Mouse (Mus musculus) MEL (cell line): ENCODE measurements around the gene Tcea3. TPM values are rescaled to one million over a fixed set of nuclear protein-coding genes. Genes with fewer than 3 reads are reported as not detected.

Source experiments
- DNase-seq: peaks from one replicate; pipeline ENCODE4 v3.0.0; 2011; ENCODE audit warnings: low read depth, low spot score
- H3K27ac ChIP-seq: 2 replicates; pipeline ENCODE4 v1.5.1; 2012; ENCODE audit warnings: low read depth, mild to moderate bottlenecking, control low read depth, low read length, moderate library complexity; ENCODE audit not compliant: control insufficient read depth
- H3K27me3 ChIP-seq, 2 experiments: fragments of 150-350 bp in 1 of 2; sonication (generic) in 1 of 2; 2 replicates each; pipeline ENCODE4 v1.6.1; 2012; ENCODE audit warnings: low read length in 2 of 2, mild to moderate bottlenecking in 2 of 2, improper control_type of control experiment in 1 of 2, moderate library complexity in 1 of 2; ENCODE audit not compliant: insufficient read depth in 2 of 2, control insufficient read depth in 1 of 2
- H3K36me3 ChIP-seq, 2 experiments: 2 replicates each; pipeline ENCODE4 v1.6.1; 2012 to 2014; ENCODE audit warnings: low read length in 2 of 2, improper control_type of control experiment in 1 of 2, inconsistent platforms in 1 of 2, mild to moderate bottlenecking in 1 of 2; ENCODE audit not compliant: insufficient read depth in 2 of 2, control insufficient read depth in 1 of 2
- H3K4me1 ChIP-seq, 2 experiments: fragments of 150-350 bp in 1 of 2; sonication (generic) in 1 of 2; 2 replicates each; pipeline ENCODE4 v1.6.1; 2012; ENCODE audit warnings: low read length in 2 of 2, improper control_type of control experiment in 1 of 2, mild to moderate bottlenecking in 1 of 2; ENCODE audit not compliant: insufficient read depth in 2 of 2, control insufficient read depth in 1 of 2
- H3K4me3 ChIP-seq, 2 experiments: fragments of 150-350 bp in 1 of 2; sonication (generic) in 1 of 2; 2 replicates each; pipeline ENCODE4 v1.5.1; 2012; ENCODE audit warnings: low read depth in 2 of 2, low read length in 2 of 2, mild to moderate bottlenecking in 2 of 2, moderate library complexity in 2 of 2, control low read depth in 1 of 2, improper control_type of control experiment in 1 of 2; ENCODE audit not compliant: control insufficient read depth in 1 of 2, insufficient read depth in 1 of 2
- H3K79me2 ChIP-seq: 2 replicates; pipeline ENCODE4 v1.6.1; 2012; ENCODE audit warnings: mild to moderate bottlenecking, low read length, moderate library complexity; ENCODE audit not compliant: control insufficient read depth, poor library complexity, insufficient read depth
- H3K9ac ChIP-seq: 2 replicates; pipeline ENCODE4 v1.6.1; 2012; ENCODE audit warnings: low read depth, mild to moderate bottlenecking, control low read depth, low read length, moderate library complexity; ENCODE audit not compliant: control insufficient read depth, poor library complexity, severe bottlenecking
- H3K9me3 ChIP-seq: fragments of 150-350 bp; sonication (generic); replicated peaks from 2 replicates; pipeline ENCODE4 v1.6.1; 2012; ENCODE audit warnings: mild to moderate bottlenecking, low read length, improper control_type of control experiment, moderate library complexity; ENCODE audit not compliant: insufficient read depth
- CHD1 ChIP-seq: IDR thresholded peaks from 2 replicates; pipeline ENCODE4 v1.6.1; 2012; ENCODE audit warnings: low read depth, mild to moderate bottlenecking, inconsistent platforms, low read length, improper control_type of control experiment
- CHD2 ChIP-seq: IDR thresholded peaks from 2 replicates; pipeline ENCODE4 v1.6.1; 2011; ENCODE audit warnings: low read length, improper control_type of control experiment
- E2F4 ChIP-seq: IDR thresholded peaks from 2 replicates; pipeline ENCODE4 v1.6.1; 2011; ENCODE audit warnings: low read depth, low read length, improper control_type of control experiment, borderline replicate concordance
- ELF1 ChIP-seq: IDR thresholded peaks from 2 replicates; pipeline ENCODE4 v1.6.1; 2014; ENCODE audit warnings: low read depth, mild to moderate bottlenecking, inconsistent platforms, low read length, improper control_type of control experiment, moderate library complexity
- EP300 ChIP-seq, 2 experiments: IDR thresholded peaks; 2 replicates each; pipeline ENCODE4 v1.6.1; 2011; ENCODE audit warnings: improper control_type of control experiment in 2 of 2, low read length in 2 of 2, low read depth in 1 of 2, mild to moderate bottlenecking in 1 of 2
- ETS1 ChIP-seq: IDR thresholded peaks from 2 replicates; pipeline ENCODE4 v1.6.1; 2012; ENCODE audit warnings: low read depth, mild to moderate bottlenecking, inconsistent platforms, low read length, improper control_type of control experiment, moderate library complexity
- GATA1 ChIP-seq: IDR thresholded peaks from 2 replicates; pipeline ENCODE4 v1.6.1; 2011; ENCODE audit warnings: low read depth, low read length, improper control_type of control experiment
- MAFK ChIP-seq: IDR thresholded peaks from 2 replicates; pipeline ENCODE4 v1.6.1; 2011; ENCODE audit warnings: low read depth, mild to moderate bottlenecking, low read length, improper control_type of control experiment, borderline replicate concordance
- MAZ ChIP-seq: IDR thresholded peaks from 2 replicates; pipeline ENCODE4 v1.6.1; 2012; ENCODE audit warnings: low read depth, mild to moderate bottlenecking, inconsistent platforms, low read length, improper control_type of control experiment
- MYB ChIP-seq: IDR thresholded peaks from 2 replicates; pipeline ENCODE4 v1.6.1; 2011; ENCODE audit warnings: mild to moderate bottlenecking, low read depth, low read length, improper control_type of control experiment
- MYC ChIP-seq: IDR thresholded peaks from 2 replicates; pipeline ENCODE4 v1.6.1; 2011; ENCODE audit warnings: low read depth, mild to moderate bottlenecking, low read length, improper control_type of control experiment, moderate library complexity
- POLR2AphosphoS2 ChIP-seq: IDR thresholded peaks from 2 replicates; pipeline ENCODE4 v1.6.1; 2011; ENCODE audit warnings: low read length, improper control_type of control experiment
- RAD21 ChIP-seq: IDR thresholded peaks from 2 replicates; pipeline ENCODE4 v1.6.1; 2011; ENCODE audit warnings: mild to moderate bottlenecking, low read depth, low read length, improper control_type of control experiment
- RCOR1 ChIP-seq: IDR thresholded peaks from 2 replicates; pipeline ENCODE4 v1.6.1; 2012; ENCODE audit warnings: low read depth, mild to moderate bottlenecking, inconsistent platforms, low read length, improper control_type of control experiment
- SIN3A ChIP-seq: IDR thresholded peaks from 2 replicates; pipeline ENCODE4 v1.6.1; 2012; ENCODE audit warnings: low read length, improper control_type of control experiment, inconsistent platforms
- SMC3 ChIP-seq: IDR thresholded peaks from 2 replicates; pipeline ENCODE4 v1.6.1; 2011; ENCODE audit warnings: low read depth, low read length, improper control_type of control experiment
- TBP ChIP-seq: IDR thresholded peaks from 2 replicates; pipeline ENCODE4 v1.8.0; 2011; ENCODE audit warnings: low read depth, low read length, improper control_type of control experiment
- TCF12 ChIP-seq: IDR thresholded peaks from 2 replicates; pipeline ENCODE4 v1.6.1; 2014; ENCODE audit warnings: low read depth, mild to moderate bottlenecking, inconsistent platforms, low read length, improper control_type of control experiment, moderate library complexity
- USF1 ChIP-seq: IDR thresholded peaks from 2 replicates; pipeline ENCODE4 v1.6.1; 2014; ENCODE audit warnings: low read depth, mild to moderate bottlenecking, inconsistent platforms, low read length, improper control_type of control experiment, moderate library complexity
- USF2 ChIP-seq, 2 experiments: IDR thresholded peaks; 2 replicates each; pipeline ENCODE4 v1.6.1; 2011 to 2012; ENCODE audit warnings: improper control_type of control experiment in 2 of 2, low read length in 2 of 2, borderline replicate concordance in 1 of 2, inconsistent platforms in 1 of 2, low read depth in 1 of 2, mild to moderate bottlenecking in 1 of 2; ENCODE audit not compliant: insufficient read depth in 1 of 2
- ZKSCAN1 ChIP-seq: IDR thresholded peaks from 2 replicates; pipeline ENCODE4 v1.6.1; 2012; ENCODE audit warnings: low read depth, mild to moderate bottlenecking, inconsistent platforms, low read length, improper control_type of control experiment, moderate library complexity
- ZMIZ1 ChIP-seq: IDR thresholded peaks from 2 replicates; pipeline ENCODE4 v1.6.1; 2012; ENCODE audit warnings: low read depth, mild to moderate bottlenecking, inconsistent platforms, low read length, improper control_type of control experiment, moderate library complexity
- polyA plus RNA-seq, 2 experiments: library from polyadenylated mRNA; stranded (reverse) in 1 of 2; unstranded in 1 of 2; fragments of >175 nt in 1 of 2; fragments of >200 nt in 1 of 2; gene quantifications; 2 replicates each; pipeline versions ENCODE4 v1.2.1 to v1.2.4; 2012; ENCODE audit warnings: low replicate concordance in 2 of 2, low read depth in 1 of 2; ENCODE audit not compliant: insufficient read length in 2 of 2, insufficient read depth in 1 of 2, missing spikeins in 1 of 2
- total RNA-seq: library from RNA; depleted of rRNA; stranded (reverse); fragments of 300-350 nt; gene quantifications from 2 replicates; pipeline ENCODE4 v1.2.3, GENCODE M21; 2012

Tcea3 gene
- total and polyA plus RNA-seq, 3 experiments, result not detected

GRCm38 (mm10) chr4:136242065-136242703 lies 5.3 kb upstream of the Tcea3 start (continued):
- TF ChIP-seq ZKSCAN1 (no peak), ZMIZ1 (no peak), MAFK (no peak), EP300 (IDR thresholded peaks at IDR 0.05; ENCODE audit: low read depth in 1 of 2, low read length in 2 of 2) (no peak), RAD21 (peak; percentile 49), RCOR1 (no peak), SMC3 (peak; percentile 38), TCF12 (no peak), CHD2 (no peak)
- TF ChIP-seq, all 39 proteins: peak for 4

GRCm38 (mm10) chr4:136242728-136243127 lies 4.8 kb upstream of the Tcea3 start:
- Histone ChIP-seq H3K9ac (no peak overlapping the region), H3K27ac (no peak overlapping the region)
- TF ChIP-seq RAD21 (no peak), TCF12 (no peak), E2F4 (no peak), MYC (no peak), SIN3A (no peak), EP300 (IDR thresholded peaks at IDR 0.05; ENCODE audit: low read depth in 1 of 2, low read length in 2 of 2) (no peak), MYB (no peak), ETS1 (no peak)
- TF ChIP-seq, all 39 proteins: peak for 0
- H3K36me3 ChIP-seq, result no peaks in the 10 kb centered on the region
- H3K4me1 ChIP-seq, result no peaks in the 10 kb centered on the region
- H3K27me3 ChIP-seq, result peaks cover 0 to 3% of the 10 kb centered on the region in 2 experiments; a peak in 2 of 4 replicates
- H3K4me3 ChIP-seq, result no peak overlapping the region
- H3K9me3 ChIP-seq, result no peaks in the 10 kb centered on the region
- H3K79me2 ChIP-seq, result no peaks in the 10 kb centered on the region
- no peak for DNase-seq

- H3K4me3 ChIP-seq, result no peak overlapping the region
- H3K36me3 ChIP-seq, result no peaks in the 10 kb centered on the region
- no peak for TF ChIP-seq RCOR1
- TF ChIP-seq GATA1, result no peak
- no peak for TF ChIP-seq USF1
- TF ChIP-seq CHD1, result no peak
- no peak for TF ChIP-seq TCF12
- TF ChIP-seq TBP, result no peak
- no peak for TF ChIP-seq MYC
- no peak for TF ChIP-seq ELF1
- no peak for TF ChIP-seq RAD21
- TF ChIP-seq E2F4, result no peak
- no peak for TF ChIP-seq POLR2AphosphoS2
- TF ChIP-seq ZMIZ1, result no peak
- TF ChIP-seq USF2 (IDR thresholded peaks at IDR 0.05; ENCODE audit: borderline replicate concordance in 1 of 2, insufficient read depth in 1 of 2, low read depth in 1 of 2, low read length in 2 of 2), result no peak
- TF ChIP-seq MAZ, result no peak
- no peak overlapping the region for H3K27ac ChIP-seq
- H3K79me2 ChIP-seq, result no peaks in the 10 kb centered on the region
- no peaks in the 10 kb centered on the region for H3K4me1 ChIP-seq
- no peaks in the 10 kb centered on the region for H3K9me3 ChIP-seq
- peaks cover 0 to 3% of the 10 kb centered on the region in 2 experiments; a peak in 2 of 4 replicates for H3K27me3 ChIP-seq
- H3K9ac ChIP-seq, result no peak overlapping the region
- DNase-seq, result no peak
Observed at GRCm38 (mm10) chr4:136244208-136244607, 3.3 kb upstream of the Tcea3 start.
